Mouse (Mus musculus) lung, postnatal 0 days (tissue): ENCODE measurements around the gene Dpyd. TPM values are rescaled to one million over a fixed set of nuclear protein-coding genes. Genes with fewer than 3 reads are reported as not detected.

Experiments
- ATAC-seq: fragments of 200-750 bp; cut with Nextera tagmentation; 2 replicates; pipeline ENCODE4 v1.8.0; 2017; ENCODE audit warnings: moderate library complexity
- DNase-seq: peaks from one replicate; pipeline ENCODE4 v3.0.0-alpha.2; 2016; ENCODE audit warnings: low spot score
- H3K27ac ChIP-seq: fragments of 300-500 bp; sonication (generic); 2 replicates; pipeline ENCODE4 v1.5.1; 2014; ENCODE audit warnings: antibody characterized with exemption, mild to moderate bottlenecking, low read length, mixed read lengths
- H3K27me3 ChIP-seq: fragments of 300-500 bp; sonication (generic); replicated peaks from 2 replicates; pipeline ENCODE4 v1.6.1; 2014; ENCODE audit warnings: low read length, mixed read lengths; ENCODE audit not compliant: insufficient read depth
- H3K36me3 ChIP-seq: fragments of 300-500 bp; sonication (generic); 2 replicates; pipeline ENCODE4 v1.6.1; 2014; ENCODE audit warnings: low read length, mixed read lengths; ENCODE audit not compliant: insufficient read depth
- H3K4me1 ChIP-seq: fragments of 300-500 bp; sonication (generic); 2 replicates; pipeline ENCODE4 v1.6.1; 2014; ENCODE audit warnings: antibody characterized with exemption, low read depth, low read length, mixed read lengths; ENCODE audit not compliant: insufficient read depth
- H3K4me2 ChIP-seq: fragments of 300-500 bp; sonication (generic); replicated peaks from 2 replicates; pipeline ENCODE4 v1.6.1; 2014; ENCODE audit warnings: low read depth, mild to moderate bottlenecking, low read length, moderate library complexity, mixed read lengths
- H3K4me3 ChIP-seq: fragments of 300-500 bp; sonication (generic); 2 replicates; pipeline ENCODE4 v1.5.1; 2014; ENCODE audit warnings: low read depth, low read length
- H3K9ac ChIP-seq: fragments of 300-500 bp; sonication (generic); replicated peaks from 2 replicates; pipeline ENCODE4 v1.6.1; 2014; ENCODE audit warnings: low read depth, mild to moderate bottlenecking
- H3K9me3 ChIP-seq: fragments of 300-500 bp; sonication (generic); 2 replicates; pipeline ENCODE4 v1.6.1; 2016; ENCODE audit warnings: low read length, mixed read lengths
- CTCF ChIP-seq: IDR thresholded peaks from 2 replicates; pipeline ENCODE4 v1.5.1; 2016; ENCODE audit warnings: antibody characterized with exemption, mild to moderate bottlenecking
- EP300 ChIP-seq: IDR thresholded peaks from 2 replicates; pipeline ENCODE4 v1.6.1; 2016; ENCODE audit warnings: antibody characterized with exemption, mild to moderate bottlenecking, control low read depth
- WGBS: fragments of 180-500 bp; shearing (Covaris S2); extraction: QIAGEN DNeasy Blood & Tissue Kit; methylation state at CpG from one replicate; pipeline ENCODE4 v1.1.7; 2014; 5-methylcytosine and 5-hydroxymethylcytosine counted together
- polyA plus RNA-seq: library from polyadenylated mRNA; unstranded; fragments of >200 nt; fragmentation: Nextera tagmentation; extraction: Ambion mirVana; gene quantifications from 2 replicates; pipeline ENCODE4 v1.2.1, GENCODE M21; 2015

Gene Dpyd
- polyA plus RNA-seq, 1 experiment from 2014 or later, result 10.0 TPM

DNA sequence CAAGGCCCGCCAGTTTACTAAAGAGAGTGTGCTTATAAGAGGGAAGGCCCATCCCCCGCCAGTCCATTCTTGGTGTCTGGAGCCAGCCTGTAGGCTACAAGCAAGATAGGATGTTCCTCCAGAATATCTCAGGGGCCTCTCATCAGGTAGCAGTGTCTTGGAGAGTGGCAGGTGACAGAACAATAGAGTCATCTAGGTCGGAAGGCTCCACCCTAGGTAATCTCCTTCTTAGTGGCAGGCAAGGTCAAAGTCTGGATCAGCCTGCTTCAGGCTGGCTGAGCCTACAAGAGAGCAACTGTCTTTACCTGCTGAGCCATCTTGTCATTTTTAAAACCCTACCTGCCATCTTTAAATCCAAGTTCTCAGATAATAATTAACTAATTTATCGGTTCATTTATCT lies 596.7 kb downstream of the Dpyd start:
- 90% methylated on average over 4 of the region's 4 CpGs for WGBS
- Histone ChIP-seq H3K9me3 (no peaks in the 10 kb centered on the region), H3K36me3 (no peaks in the 10 kb centered on the region), H3K4me3 (no peak overlapping the region), H3K27me3 (no peaks in the 10 kb centered on the region), H3K4me2 (no peak overlapping the region), H3K9ac (no peak overlapping the region), H3K27ac (no peak overlapping the region), H3K4me1 (no peaks in the 10 kb centered on the region)
- DNase-seq (no peak), ATAC-seq (no peak)
- TF ChIP-seq EP300 (no peak), CTCF (no peak)

DNA sequence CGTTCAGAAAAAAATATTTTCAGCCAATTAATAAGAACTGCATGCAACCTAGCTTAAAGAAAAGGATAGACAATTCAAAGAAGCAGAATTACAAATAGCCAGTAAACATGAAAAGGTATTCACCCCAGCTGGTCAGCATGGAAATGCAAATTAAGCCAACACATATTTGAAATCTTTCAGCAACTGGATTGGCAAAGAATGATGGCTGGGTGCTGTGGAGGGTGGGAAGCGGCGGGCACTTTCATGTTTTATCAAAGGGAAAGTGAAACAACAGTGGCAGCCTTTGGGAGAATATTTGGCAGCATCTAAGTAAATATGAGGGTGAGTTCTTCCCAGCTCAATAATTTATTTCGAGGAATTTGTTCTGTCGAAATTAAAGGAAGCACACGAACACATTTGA lies 603.8 kb downstream of the Dpyd start:
- no peak for ATAC-seq
- H3K36me3 ChIP-seq, result no peaks in the 10 kb centered on the region
- H3K27ac ChIP-seq, result no peak overlapping the region
- H3K9me3 ChIP-seq, result no peaks in the 10 kb centered on the region
- H3K4me1 ChIP-seq, result no peaks in the 10 kb centered on the region
- WGBS, result 69% methylated on average over 6 of the region's 6 CpGs
- no peak overlapping the region for H3K9ac ChIP-seq
- no peak overlapping the region for H3K4me2 ChIP-seq
- TF ChIP-seq CTCF, result no peak
- no peak for TF ChIP-seq EP300
- DNase-seq, result no peak
- H3K27me3 ChIP-seq, result no peaks in the 10 kb centered on the region
- no peak overlapping the region for H3K4me3 ChIP-seq

DNA sequence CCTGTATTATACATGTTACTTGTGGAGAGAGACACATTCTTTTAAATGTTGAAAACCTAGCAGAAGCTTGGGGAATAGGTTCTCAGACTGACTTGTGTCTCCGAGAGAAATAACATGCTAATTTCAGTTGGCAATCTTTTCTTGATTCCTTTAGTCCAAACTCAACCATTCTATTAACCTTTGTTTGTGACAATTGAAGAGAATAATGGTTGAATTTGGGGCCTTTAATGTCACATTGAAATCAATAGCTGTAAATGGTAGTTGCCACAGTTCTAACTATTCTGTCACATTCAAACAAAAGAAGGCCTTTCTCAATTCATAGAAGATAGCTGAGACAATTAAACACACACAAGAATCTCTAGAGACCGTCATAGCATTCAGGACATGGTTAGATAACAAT lies 606.2 kb downstream of the Dpyd start:
- Histone ChIP-seq H3K9me3 (no peaks in the 10 kb centered on the region), H3K27me3 (no peaks in the 10 kb centered on the region), H3K36me3 (no peaks in the 10 kb centered on the region), H3K4me2 (no peak overlapping the region), H3K4me3 (no peak overlapping the region), H3K27ac (no peak overlapping the region), H3K4me1 (no peaks in the 10 kb centered on the region), H3K9ac (no peak overlapping the region)
- WGBS, result 84% methylated on average over 2 of the region's 2 CpGs
- no peak for ATAC-seq
- no peak for DNase-seq
- no peak for TF ChIP-seq EP300
- no peak for TF ChIP-seq CTCF

DNA sequence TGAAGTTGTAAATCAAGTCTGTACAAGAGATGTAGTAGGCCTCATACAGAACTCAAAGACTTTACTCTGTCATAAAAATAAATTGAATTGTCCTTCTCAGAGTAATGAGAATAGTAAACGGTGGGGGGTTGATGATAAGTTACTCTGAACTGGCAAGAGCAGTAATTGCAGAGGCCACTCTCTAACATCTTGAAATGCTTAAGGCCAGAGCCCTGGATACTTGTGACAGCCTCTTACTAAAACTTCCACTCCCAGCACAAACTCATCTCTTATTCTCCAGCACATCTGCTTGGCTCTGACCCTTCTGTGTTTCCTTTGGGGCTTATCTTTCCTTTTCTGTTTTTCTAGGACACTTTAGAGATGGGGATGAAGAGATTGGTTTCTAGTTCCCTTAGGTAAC lies 606.7 kb downstream of the Dpyd start:
- 35% methylated on average over 1 of the region's 1 CpGs for WGBS

DNA sequence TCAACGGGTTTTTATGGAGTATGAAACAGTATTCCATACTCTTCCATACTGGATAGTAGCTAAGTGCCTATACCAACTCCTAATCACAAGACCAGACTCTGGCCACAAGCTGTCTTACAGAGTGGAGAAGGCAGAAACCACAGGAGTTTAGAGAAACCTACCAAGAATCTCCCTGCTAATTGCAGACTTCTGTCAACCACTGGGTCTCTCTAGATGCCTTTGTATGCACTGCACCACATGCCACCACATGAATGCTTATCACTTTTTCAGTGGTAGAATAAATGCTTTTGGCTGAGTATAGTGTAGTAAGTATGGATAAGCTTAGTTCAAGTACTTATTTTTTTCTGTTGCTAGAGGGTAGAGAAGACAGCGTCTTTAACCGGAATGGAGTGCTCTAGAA lies 621.3 kb downstream of the Dpyd start:
- no peak for DNase-seq
- TF ChIP-seq EP300 (no peak), CTCF (no peak)
- Histone ChIP-seq H3K9ac (no peak overlapping the region), H3K27ac (no peak overlapping the region), H3K36me3 (no peaks in the 10 kb centered on the region), H3K9me3 (no peaks in the 10 kb centered on the region), H3K4me2 (no peak overlapping the region), H3K4me3 (no peak overlapping the region), H3K27me3 (no peaks in the 10 kb centered on the region), H3K4me1 (no peaks in the 10 kb centered on the region)
- 86% methylated on average over 3 of the region's 3 CpGs for WGBS
- ATAC-seq, result no peak

More for the DNA sequence above, 606.7 kb downstream of the Dpyd start:
- TF ChIP-seq EP300 (no peak), CTCF (no peak)
- Histone ChIP-seq H3K4me2 (no peak overlapping the region), H3K4me1 (no peaks in the 10 kb centered on the region), H3K9ac (no peak overlapping the region), H3K36me3 (no peaks in the 10 kb centered on the region), H3K9me3 (no peaks in the 10 kb centered on the region), H3K27ac (no peak overlapping the region), H3K4me3 (no peak overlapping the region), H3K27me3 (no peaks in the 10 kb centered on the region)
- ATAC-seq (no peak), DNase-seq (no peak)

DNA sequence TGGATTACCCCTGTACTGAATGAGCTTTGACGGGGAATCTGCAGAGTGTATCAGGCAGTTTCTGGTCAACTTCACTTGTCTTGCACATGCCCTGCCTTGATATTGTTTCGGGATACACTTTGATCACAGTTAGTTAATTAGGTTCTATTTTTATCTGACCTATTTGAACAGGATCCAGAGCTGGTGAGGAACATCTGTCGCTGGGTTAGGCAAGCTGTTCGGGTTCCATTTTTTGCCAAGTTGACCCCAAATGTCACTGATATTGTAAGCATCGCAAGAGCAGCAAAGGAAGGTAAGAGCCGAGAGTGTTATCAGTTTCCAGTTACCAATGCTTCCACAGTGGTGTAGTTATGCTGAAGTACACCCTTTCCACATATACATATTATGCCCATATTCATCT lies 632.1 kb downstream of the Dpyd start:
- H3K36me3 ChIP-seq, result no peaks in the 10 kb centered on the region
- no peaks in the 10 kb centered on the region for H3K27me3 ChIP-seq
- no peaks in the 10 kb centered on the region for H3K4me1 ChIP-seq
- TF ChIP-seq CTCF (no peak), EP300 (no peak)
- H3K9me3 ChIP-seq, result no peaks in the 10 kb centered on the region
- no peak overlapping the region for H3K4me3 ChIP-seq
- H3K9ac ChIP-seq, result no peak overlapping the region
- 71% methylated on average over 6 of the region's 6 CpGs for WGBS
- no peak overlapping the region for H3K4me2 ChIP-seq
- H3K27ac ChIP-seq, result no peak overlapping the region
- DNase-seq, result no peak
- ATAC-seq, result no peak

DNA sequence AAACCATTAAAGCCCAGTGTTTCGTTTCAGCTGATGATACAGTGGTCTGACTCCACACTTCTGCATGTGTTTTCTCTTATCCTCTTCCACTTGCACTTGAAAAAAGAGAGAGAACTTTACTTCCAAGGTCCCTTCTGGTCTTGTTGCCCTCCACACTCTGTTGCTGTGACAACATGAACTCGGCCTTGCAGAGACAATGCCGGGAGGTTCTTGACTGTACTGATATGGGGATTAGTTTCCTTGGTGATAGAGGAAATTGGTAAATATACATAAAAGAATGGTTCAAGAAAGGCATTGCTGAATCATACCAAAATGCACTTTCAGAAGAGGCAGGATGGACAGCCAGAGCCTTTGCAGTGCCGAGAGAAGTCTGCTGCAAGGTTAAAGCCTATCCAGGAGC lies 633.7 kb downstream of the Dpyd start:
- H3K4me1 ChIP-seq, result no peaks in the 10 kb centered on the region
- no peak overlapping the region for H3K4me3 ChIP-seq
- no peak for ATAC-seq
- no peaks in the 10 kb centered on the region for H3K36me3 ChIP-seq
- WGBS, result 64% methylated on average over 4 of the region's 4 CpGs
- H3K9me3 ChIP-seq, result no peaks in the 10 kb centered on the region
- DNase-seq, result no peak
- no peak overlapping the region for H3K27ac ChIP-seq
- TF ChIP-seq CTCF (no peak), EP300 (no peak)
- H3K27me3 ChIP-seq, result no peaks in the 10 kb centered on the region
- no peak overlapping the region for H3K9ac ChIP-seq
- no peak overlapping the region for H3K4me2 ChIP-seq
